Mouse (Mus musculus): ENCODE measurements around the gene Abhd8. TPM values are rescaled to one million over a fixed set of nuclear protein-coding genes. Genes with fewer than 3 reads are reported as not detected.
A peak's percentile ranks its signal among the peaks of the same experiment; 100 is the strongest.

Gene Abhd8
- polyA plus RNA-seq, 1 experiment from 2014 or later = 95.7 TPM

DNA sequence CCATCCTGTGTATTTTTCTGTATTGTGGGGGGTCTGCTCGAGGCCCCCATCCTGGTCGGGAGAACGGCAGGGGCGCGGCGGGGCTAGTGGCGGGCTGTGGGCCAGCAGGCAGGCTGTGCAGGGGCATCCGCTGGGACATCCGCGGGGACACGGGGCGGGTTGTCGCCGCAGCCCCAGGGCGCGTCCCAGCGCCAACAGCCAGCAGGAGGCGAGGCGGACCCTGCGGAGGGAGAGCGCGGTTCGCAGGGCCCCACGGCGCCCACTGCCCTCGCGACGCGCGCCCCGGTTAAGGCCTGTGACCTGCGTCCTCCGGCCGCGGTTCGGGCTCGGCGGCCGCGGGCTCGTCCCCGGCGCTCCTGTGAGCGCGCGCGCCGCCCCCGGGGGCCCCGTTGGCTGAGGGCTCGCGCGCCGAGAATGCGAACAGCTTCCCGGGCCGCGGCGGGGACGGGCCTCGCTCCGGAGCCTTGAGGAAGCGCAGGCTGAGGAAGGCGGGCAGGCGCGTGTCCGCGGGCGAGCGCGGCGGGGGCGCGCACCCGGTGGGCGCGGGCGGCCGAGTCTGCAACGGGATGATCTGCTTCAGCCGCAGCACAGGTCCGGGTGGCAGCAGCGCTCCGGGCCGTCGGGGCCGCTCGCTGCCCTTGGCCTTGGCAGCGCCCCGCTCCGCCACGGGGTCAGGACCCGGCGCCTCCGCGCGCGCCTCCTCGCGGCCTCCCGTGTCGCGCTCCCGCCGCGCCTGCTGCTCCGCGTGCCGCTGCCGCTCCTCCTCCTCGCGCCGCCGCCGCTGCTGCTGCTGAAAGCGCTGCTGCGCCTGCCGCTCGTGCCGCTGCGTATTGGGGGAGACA lies 12.9 kb upstream of the Abhd8 start:
- Histone ChIP-seq H3K4me2 (peak overlapping the region; percentile 87), H3K4me1 (peaks cover 21% of the 10 kb centered on the region), H3K27me3 (no peaks in the 10 kb centered on the region), H3K9ac (peak overlapping the region; percentile 78), H3K4me3 (peak overlapping the region; percentile 54), H3K36me3 (ENCODE audit: poor library complexity, severe bottlenecking) (peaks cover 81% of the 10 kb centered on the region), H3K27ac (peak overlapping the region; percentile 89), H3K9me3 (replicated peaks) (no peaks in the 10 kb centered on the region)
- ATAC-seq = peak; percentile 73
- under 1% methylated on average over 86 of the region's 121 CpGs for WGBS

DNA sequence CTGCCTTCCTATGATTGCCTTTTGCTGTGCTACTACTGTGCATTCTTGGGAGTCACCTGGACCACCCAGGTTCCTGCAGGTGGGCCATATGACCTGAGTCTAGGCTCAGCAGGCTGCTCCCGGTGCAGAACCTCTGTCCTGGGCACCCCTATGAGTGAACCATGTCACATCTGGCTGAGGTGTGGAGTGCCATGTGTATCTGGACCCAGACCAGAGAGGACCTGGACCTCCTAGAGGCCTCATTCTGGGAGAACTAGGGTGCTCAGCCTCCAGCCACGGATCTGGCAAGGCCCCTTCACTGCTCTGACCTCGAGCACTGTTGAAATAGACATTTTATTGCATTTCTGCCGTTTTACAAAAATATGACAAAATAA lies 12.2 kb upstream of the Abhd8 start:
- Histone ChIP-seq H3K27me3 (no peaks in the 10 kb centered on the region), H3K4me2 (peak overlapping the region; percentile 87), H3K27ac (peak overlapping the region; percentile 89), H3K4me3 (peak overlapping the region; percentile 54), H3K36me3 (ENCODE audit: poor library complexity, severe bottlenecking) (peaks cover 81% of the 10 kb centered on the region), H3K4me1 (peaks cover 23% of the 10 kb centered on the region), H3K9ac (peak overlapping the region; percentile 78), H3K9me3 (replicated peaks) (no peaks in the 10 kb centered on the region)
- 21% methylated on average over 4 of the region's 4 CpGs for WGBS
- ATAC-seq = peak; percentile 12; the same call in 1 of the 2 replicates

DNA sequence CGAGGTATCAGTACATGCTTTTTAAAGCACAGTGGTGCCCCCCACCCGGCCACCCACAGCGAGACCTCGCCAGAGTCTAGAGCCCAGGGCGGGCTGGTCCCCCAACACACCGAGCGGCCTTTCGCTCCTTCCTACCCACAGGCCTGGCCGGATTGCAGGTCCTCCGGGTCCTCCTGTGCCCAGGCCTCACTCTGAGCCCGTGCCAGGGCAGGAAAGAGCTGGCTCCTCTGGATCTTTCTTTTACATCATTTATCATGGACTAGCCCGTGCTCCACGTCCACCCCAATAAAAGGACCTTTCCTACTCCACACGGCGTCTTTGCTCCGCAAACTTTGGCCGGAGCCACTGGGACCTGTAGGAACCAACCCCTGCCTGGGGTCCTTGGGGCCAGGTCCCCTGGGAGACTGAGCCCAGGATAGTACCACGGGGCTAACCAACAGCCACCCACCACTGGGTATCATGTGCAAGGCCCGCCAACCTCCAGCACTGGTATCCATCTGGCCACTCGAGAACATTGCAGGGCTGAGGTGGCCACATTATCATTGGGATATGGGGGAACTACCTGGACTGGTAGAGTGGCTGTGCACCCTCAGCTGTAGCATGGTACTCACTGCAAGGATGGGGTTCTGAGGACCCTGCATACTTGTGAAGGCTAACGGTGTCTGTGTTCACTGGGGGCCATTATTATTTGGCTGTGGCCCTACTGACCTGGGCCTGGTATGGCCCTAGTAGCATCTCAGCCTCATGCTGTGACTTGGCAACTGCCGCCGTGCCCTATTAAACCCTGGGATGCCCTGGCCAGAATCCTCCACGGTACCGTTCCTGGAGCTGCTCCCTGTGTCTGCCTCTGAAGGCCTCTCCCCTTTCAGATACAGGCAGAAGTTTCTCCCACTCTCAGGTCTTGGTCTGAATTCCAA lies 11.6 kb upstream of the Abhd8 start:
- Histone ChIP-seq H3K27ac (no peak overlapping the region), H3K27me3 (no peaks in the 10 kb centered on the region), H3K4me1 (peaks cover 29% of the 10 kb centered on the region), H3K9ac (no peak overlapping the region; the same call in 1 of the 2 replicates), H3K9me3 (replicated peaks) (no peaks in the 10 kb centered on the region), H3K4me2 (peak overlapping the region; percentile 87; the same call in 1 of the 2 replicates), H3K36me3 (ENCODE audit: poor library complexity, severe bottlenecking) (peaks cover 79% of the 10 kb centered on the region), H3K4me3 (no peak overlapping the region)
- WGBS = 92% methylated on average over 25 of the region's 25 CpGs
- peak; percentile 0; the same call in 1 of the 2 replicates for ATAC-seq

DNA sequence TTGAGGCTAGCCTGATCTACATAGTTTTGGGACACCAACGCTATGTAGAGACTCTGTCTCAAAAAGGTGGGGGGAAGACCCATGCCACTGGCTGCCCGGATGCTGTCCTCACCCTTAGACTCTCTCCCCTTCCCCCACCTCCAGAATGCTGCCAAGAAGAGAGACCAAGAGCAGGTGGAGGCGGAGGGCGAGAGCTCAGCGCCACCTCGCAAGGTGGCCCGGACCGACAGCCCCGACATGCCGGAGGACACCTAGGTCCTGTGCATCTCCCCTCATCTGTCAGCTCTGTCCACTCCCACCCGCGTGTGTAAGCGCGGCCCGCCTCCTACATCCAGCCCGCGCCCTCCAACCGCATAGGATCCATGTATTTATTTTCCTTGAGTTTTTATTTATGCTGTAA lies 10.9 kb upstream of the Abhd8 start:
- H3K27me3 ChIP-seq = no peaks in the 10 kb centered on the region

DNA sequence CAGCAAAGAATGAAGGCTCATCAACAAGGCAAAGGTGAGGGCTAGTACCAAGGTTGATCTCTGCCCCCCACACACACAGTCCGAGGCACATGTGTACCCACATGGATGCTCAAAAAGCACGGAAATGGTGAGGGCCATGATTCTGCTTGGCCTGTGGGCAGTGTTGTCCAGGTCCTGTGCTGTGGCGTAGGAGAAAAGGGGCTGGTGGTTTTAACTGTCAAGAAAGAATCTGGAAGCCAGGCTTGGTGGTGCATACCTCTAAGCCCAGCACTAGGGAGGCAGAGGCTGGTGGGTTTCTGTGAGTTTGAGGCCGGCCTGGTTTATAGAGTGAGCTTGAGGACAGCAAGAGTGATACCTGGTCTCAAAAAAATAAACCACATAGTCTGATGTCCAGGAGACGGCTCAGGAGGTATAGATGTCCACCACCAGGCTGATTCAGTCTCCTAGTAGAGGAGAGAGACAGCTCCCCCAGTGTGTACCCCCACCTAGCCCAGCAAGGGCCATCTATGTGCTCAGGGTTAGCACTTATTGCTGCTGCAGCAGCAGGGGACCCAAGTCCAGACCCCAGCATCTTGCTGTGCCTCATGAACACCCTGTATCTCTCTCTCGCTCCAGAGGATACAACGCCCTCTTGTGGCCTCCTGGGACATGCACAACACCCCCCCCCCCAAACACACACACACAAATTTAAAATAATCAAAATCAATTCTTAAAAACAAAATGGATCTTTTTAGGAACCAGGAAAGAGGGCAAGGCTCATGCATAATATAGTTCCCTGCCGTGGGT lies 9.3 kb upstream of the Abhd8 start:
- no peak overlapping the region for H3K4me2 ChIP-seq
- H3K9ac ChIP-seq = no peak overlapping the region
- no peaks in the 10 kb centered on the region for H3K9me3 ChIP-seq (replicated peaks)
- H3K27ac ChIP-seq = no peak overlapping the region
- H3K27me3 ChIP-seq = no peaks in the 10 kb centered on the region
- no peak for ATAC-seq
- H3K4me3 ChIP-seq = no peak overlapping the region
- peaks cover 33% of the 10 kb centered on the region for H3K4me1 ChIP-seq
- 89% methylated on average over 8 of the region's 8 CpGs for WGBS
- H3K36me3 ChIP-seq (ENCODE audit: poor library complexity, severe bottlenecking) = peaks cover 59% of the 10 kb centered on the region

More for the DNA sequence above, 10.9 kb upstream of the Abhd8 start:
- H3K36me3 ChIP-seq (ENCODE audit: poor library complexity, severe bottlenecking) = peaks cover 72% of the 10 kb centered on the region
- H3K4me2 ChIP-seq = no peak overlapping the region
- H3K27ac ChIP-seq = no peak overlapping the region
- no peak for ATAC-seq
- peaks cover 34% of the 10 kb centered on the region for H3K4me1 ChIP-seq
- H3K4me3 ChIP-seq = no peak overlapping the region
- no peaks in the 10 kb centered on the region for H3K9me3 ChIP-seq (replicated peaks)
- H3K9ac ChIP-seq = no peak overlapping the region
- WGBS = 94% methylated on average over 18 of the region's 18 CpGs

DNA sequence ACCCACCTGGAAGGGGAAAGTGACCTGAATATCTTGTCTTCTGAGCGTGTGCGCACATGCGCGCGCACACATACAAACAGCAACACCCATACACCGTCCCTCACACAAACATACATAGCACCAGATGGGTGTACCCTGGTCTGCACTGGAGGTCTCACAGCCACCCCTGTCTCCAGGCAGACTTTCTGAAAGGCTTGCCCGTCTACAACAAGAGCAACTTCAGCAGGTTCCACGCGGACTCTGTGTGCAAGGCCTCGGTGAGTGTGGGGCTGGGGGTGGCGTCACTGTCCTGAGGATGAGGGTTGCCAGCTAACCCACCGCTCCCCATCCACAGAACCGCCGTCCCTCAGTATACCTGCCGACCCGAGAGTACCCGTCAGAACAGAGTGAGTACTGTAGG lies 8.4 kb upstream of the Abhd8 start:
- WGBS = 94% methylated on average over 17 of the region's 17 CpGs
- Histone ChIP-seq H3K4me2 (no peak overlapping the region), H3K36me3 (ENCODE audit: poor library complexity, severe bottlenecking) (peaks cover 56% of the 10 kb centered on the region), H3K4me1 (peaks cover 24% of the 10 kb centered on the region), H3K9ac (no peak overlapping the region), H3K27ac (no peak overlapping the region), H3K4me3 (no peak overlapping the region), H3K9me3 (replicated peaks) (no peaks in the 10 kb centered on the region), H3K27me3 (no peaks in the 10 kb centered on the region)
- no peak for ATAC-seq

DNA sequence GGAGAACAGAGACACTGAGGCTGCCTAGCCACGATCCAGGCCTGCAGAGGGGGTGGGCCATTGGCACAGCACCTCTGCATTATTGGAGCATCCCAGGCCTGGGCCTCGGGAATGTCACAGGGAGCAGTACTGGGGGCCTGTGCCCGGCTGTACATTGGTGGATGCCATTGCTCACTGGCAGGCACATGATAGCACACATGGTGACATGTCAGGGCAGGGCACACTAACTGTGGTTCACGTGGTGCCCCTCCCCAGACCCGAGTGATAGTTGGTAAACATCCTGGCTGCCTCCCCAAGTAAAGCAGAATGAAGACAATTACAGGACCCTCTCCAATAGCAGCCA lies 7.4 kb upstream of the Abhd8 start:
- Histone ChIP-seq H3K4me2 (peak overlapping the region; percentile 93; the same call in 1 of the 2 replicates), H3K9me3 (replicated peaks) (no peaks in the 10 kb centered on the region), H3K9ac (peak overlapping the region; percentile 82; the same call in 1 of the 2 replicates), H3K4me1 (peaks cover 20% of the 10 kb centered on the region), H3K27me3 (no peaks in the 10 kb centered on the region), H3K4me3 (peak overlapping the region; percentile 75; the same call in 1 of the 2 replicates), H3K36me3 (ENCODE audit: poor library complexity, severe bottlenecking) (peaks cover 56% of the 10 kb centered on the region), H3K27ac (no peak overlapping the region)
- no peak for ATAC-seq
- whole genome bisulfite sequencing = 84% methylated on average over 5 of the region's 5 CpGs

DNA sequence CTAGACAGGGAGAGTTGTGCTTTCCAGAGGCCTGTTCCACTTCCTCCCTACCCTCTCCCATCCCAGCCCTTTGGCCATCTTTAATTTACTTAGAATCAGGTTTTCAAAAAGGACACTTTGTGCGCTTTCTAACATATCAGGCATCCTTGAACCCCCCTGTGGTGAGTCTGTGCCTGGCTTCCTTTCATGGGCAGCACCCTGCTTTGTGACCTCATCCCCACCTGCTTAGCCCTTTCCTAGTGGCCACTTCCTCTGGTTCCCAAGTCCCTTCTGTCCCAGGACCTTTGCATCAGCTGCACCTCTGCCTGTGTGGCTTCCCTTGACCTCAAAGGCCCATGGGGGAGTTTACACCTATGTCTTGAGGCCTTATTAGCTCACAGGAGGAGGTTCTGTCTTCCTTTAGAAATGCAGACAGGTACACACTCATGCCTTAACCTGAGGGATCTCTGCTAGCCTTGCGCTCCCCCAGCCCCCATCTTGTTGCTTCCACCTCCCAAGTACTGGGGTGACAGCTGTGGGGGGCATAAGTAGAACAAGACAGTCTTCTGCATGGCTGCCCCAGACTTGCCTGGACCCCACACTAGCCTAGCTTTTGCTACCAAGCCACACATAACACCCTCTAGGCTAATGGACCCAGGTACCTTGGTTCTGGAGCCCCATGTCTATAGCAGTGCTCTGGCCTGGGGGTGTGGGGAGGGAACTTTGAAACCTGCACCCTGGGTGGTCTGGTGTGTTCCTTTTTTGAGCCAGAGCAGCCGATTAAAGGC lies 6.9 kb upstream of the Abhd8 start:
- H3K9me3 ChIP-seq (replicated peaks) = no peaks in the 10 kb centered on the region
- no peak for ATAC-seq
- no peaks in the 10 kb centered on the region for H3K27me3 ChIP-seq
- peaks cover 22% of the 10 kb centered on the region for H3K4me1 ChIP-seq
- no peak overlapping the region for H3K27ac ChIP-seq
- H3K9ac ChIP-seq = peak overlapping the region; percentile 82
- H3K36me3 ChIP-seq (ENCODE audit: poor library complexity, severe bottlenecking) = peaks cover 52% of the 10 kb centered on the region
- 78% methylated on average over 3 of the region's 3 CpGs for WGBS
- peak overlapping the region; percentile 93 for H3K4me2 ChIP-seq
- peak overlapping the region; percentile 75 for H3K4me3 ChIP-seq

DNA sequence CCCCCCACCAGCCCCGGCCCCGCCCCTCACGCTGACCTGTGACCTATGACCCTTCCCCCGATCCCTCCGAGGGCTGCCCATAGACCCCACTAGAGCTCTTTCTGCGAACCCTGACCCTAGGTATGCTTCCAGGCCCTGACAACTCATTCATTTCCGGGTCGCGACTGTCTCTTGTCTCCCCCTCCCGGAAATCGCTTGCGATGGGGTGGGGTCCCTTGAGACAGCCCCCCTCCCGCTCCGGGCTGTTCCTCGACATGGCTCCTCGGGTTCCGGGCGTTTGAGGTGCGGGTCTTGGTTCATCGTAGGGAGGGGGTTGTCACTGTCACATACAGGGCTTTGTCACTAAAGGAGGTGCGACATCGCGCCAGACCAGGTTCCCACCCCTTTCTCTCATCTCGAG lies 6.0 kb upstream of the Abhd8 start:
- no peaks in the 10 kb centered on the region for H3K27me3 ChIP-seq
- peak overlapping the region; percentile 75 for H3K4me3 ChIP-seq
- 1% methylated on average over 24 of the region's 24 CpGs for WGBS
- peaks cover 42% of the 10 kb centered on the region for H3K36me3 ChIP-seq (ENCODE audit: poor library complexity, severe bottlenecking)
- peak overlapping the region; percentile 93 for H3K4me2 ChIP-seq
- peaks cover 25% of the 10 kb centered on the region for H3K4me1 ChIP-seq
- no peaks in the 10 kb centered on the region for H3K9me3 ChIP-seq (replicated peaks)
- peak overlapping the region; percentile 82 for H3K9ac ChIP-seq
- ATAC-seq = peak; percentile 41
- peak overlapping the region; percentile 75 for H3K27ac ChIP-seq

DNA sequence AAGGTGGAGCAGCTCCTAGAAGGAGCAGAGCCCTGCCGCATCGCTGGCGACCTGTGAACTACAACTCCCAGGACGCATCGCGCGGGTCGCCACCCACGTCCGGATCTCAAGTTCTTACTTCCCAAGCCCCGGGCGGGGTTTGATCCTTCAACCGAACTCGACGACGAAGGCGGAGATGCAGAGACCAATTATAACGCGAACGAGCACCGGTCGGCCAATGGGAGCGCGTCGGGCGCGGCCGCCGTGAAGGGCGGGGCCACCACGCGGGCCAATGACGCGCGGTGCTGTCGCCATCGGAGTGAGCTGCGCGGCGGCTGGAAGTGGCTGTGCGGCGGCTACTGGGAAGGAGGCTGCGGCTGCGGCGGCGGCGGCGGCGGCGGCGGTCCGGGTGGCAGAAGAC lies 5.5 kb upstream of the Abhd8 start, which contains the start of gene Dda1:
Gene Dda1 (plus strand): TSS at position 284 of the 400 bp plus-strand sequence.
- peak within 1 kb of the TSS; percentile 75 for H3K4me3 ChIP-seq
- peak within 1 kb of the TSS; percentile 82 for H3K9ac ChIP-seq
- peaks cover 30% of the 10 kb centered on the region for H3K4me1 ChIP-seq
- peak within 1 kb of the TSS; percentile 93 for H3K4me2 ChIP-seq
- no peaks in the 10 kb centered on the region for H3K27me3 ChIP-seq
- peak; percentile 90 for ATAC-seq
- peak within 1 kb of the TSS; percentile 75 for H3K27ac ChIP-seq
- no peaks in the 10 kb centered on the region for H3K9me3 ChIP-seq (replicated peaks)
- under 1% methylated on average over 35 of the region's 52 CpGs for WGBS
- H3K36me3 ChIP-seq (ENCODE audit: poor library complexity, severe bottlenecking) = peaks cover 37% of the 10 kb centered on the region

DNA sequence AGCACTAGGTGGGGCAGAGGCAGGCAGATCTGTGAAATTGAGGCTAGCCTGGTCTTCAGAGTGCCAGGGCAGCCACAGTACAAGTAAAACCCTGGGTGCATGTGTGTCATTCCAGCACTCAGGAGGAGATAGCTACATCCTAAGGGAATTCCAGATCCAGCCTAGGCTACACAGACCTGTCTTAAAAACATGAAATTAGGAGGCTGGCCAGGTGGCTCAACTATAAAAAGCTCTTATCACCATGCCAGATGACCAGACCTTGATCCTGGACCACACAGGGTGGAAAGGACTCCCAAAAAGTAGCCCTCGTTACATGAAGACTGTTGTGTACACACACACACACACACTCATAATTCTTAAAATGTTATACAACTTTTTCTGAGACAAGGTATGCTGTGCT lies 4.5 kb upstream of the Abhd8 start:
- no peak for ATAC-seq
- H3K36me3 ChIP-seq (ENCODE audit: poor library complexity, severe bottlenecking) = peaks cover 28% of the 10 kb centered on the region
- H3K4me1 ChIP-seq = peaks cover 33% of the 10 kb centered on the region
- no peak overlapping the region for H3K4me3 ChIP-seq
- 95% methylated on average over 1 of the region's 1 CpGs for WGBS
- H3K27me3 ChIP-seq = no peaks in the 10 kb centered on the region
- no peak overlapping the region for H3K4me2 ChIP-seq
- H3K27ac ChIP-seq = no peak overlapping the region
- H3K9ac ChIP-seq = no peak overlapping the region
- no peaks in the 10 kb centered on the region for H3K9me3 ChIP-seq (replicated peaks)
